Comparison of ENCODE assay signal across 1 mouse cellular context in the genomic region with DNA sequence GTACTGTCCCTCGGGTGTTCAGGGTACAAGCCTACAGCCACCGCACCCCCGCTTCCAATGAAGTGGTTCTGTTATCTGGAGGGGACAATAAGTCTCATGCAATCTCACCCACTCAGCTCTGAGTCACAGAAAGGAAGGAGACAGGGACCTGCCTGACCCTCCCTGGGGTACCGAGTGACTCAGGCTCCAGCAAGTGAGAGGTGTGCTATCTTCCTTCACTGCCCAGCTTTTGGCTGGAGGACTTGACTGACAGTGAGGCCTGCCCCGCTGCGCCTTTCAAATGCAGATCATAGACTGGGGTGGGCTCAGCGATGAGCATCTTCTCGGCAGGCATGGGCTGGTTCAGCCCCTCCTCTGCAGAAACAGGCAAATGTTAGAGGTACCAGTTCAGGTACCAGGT.
TF ChIP-seq lines count a peak whose summit lies in the region.

No protein-coding gene starts in this region.

TF ChIP-seq in MEL, 35 proteins besides CTCF, POLR2A, EP300 and RAD21:
- TF ChIP-seq RCOR1 (IDR thresholded peaks at IDR 0.05; ENCODE audit: low read depth, low read length) (peak; percentile 28; the same call in 1 of the 2 replicates), CHD2 (IDR thresholded peaks at IDR 0.05; ENCODE audit: low read length) (no peak), CHD1 (IDR thresholded peaks at IDR 0.05; ENCODE audit: low read depth, low read length) (no peak), TCF12 (IDR thresholded peaks at IDR 0.05; ENCODE audit: low read depth, low read length) (0 out of 2 replicates have a peak, but pooled peaks have one; percentile 23), HCFC1 (IDR thresholded peaks at IDR 0.05; ENCODE audit: low read depth, low read length) (no peak), ZKSCAN1 (IDR thresholded peaks at IDR 0.05; ENCODE audit: low read depth, low read length) (no peak), TAL1 (IDR thresholded peaks at IDR 0.05; ENCODE audit: low read length) (peak; percentile 70), GABPA (IDR thresholded peaks at IDR 0.05; ENCODE audit: low read depth, low read length) (no peak), ETS1 (IDR thresholded peaks at IDR 0.05; ENCODE audit: low read depth, low read length) (peak; percentile 48; the same call in 1 of the 2 replicates), MEF2A (IDR thresholded peaks at IDR 0.05; ENCODE audit: extremely low read depth, insufficient replicate concordance, low read depth, low read length, poor library complexity, severe bottlenecking) (no peak), NELFE (IDR thresholded peaks at IDR 0.05; ENCODE audit: low read depth, low read length) (no peak), MYC (IDR thresholded peaks at IDR 0.05; ENCODE audit: low read depth, low read length) (no peak), SIN3A (IDR thresholded peaks at IDR 0.05; ENCODE audit: low read length) (no peak), MAZ (IDR thresholded peaks at IDR 0.05; ENCODE audit: low read depth, low read length) (no peak), E2F4 (IDR thresholded peaks at IDR 0.05; ENCODE audit: borderline replicate concordance, low read depth, low read length) (no peak), POLR2AphosphoS5 (IDR thresholded peaks at IDR 0.05; ENCODE audit: borderline replicate concordance, low read depth, low read length) (no peak), MAFK (IDR thresholded peaks at IDR 0.05; ENCODE audit: borderline replicate concordance, low read depth, low read length) (no peak), MYB (IDR thresholded peaks at IDR 0.05; ENCODE audit: low read depth, low read length) (no peak), SMC3 (IDR thresholded peaks at IDR 0.05; ENCODE audit: low read depth, low read length) (no peak), MXI1 (IDR thresholded peaks at IDR 0.05; ENCODE audit: low read depth, low read length) (no peak), ZNF384 (IDR thresholded peaks at IDR 0.05; ENCODE audit: low read depth, low read length) (no peak), GATA1 (IDR thresholded peaks at IDR 0.05; ENCODE audit: low read depth, low read length) (peak; percentile 70), ZC3H11A (IDR thresholded peaks at IDR 0.05; ENCODE audit: low read depth, low read length) (no peak), USF2 (IDR thresholded peaks at IDR 0.05; ENCODE audit: borderline replicate concordance in 1 of 2, insufficient read depth in 1 of 2, low read depth in 1 of 2, low read length in 2 of 2) (no peak), TBP (IDR thresholded peaks at IDR 0.05; ENCODE audit: low read depth, low read length) (peak; percentile 99), ELF1 (IDR thresholded peaks at IDR 0.05; ENCODE audit: low read depth, low read length) (no peak), USF1 (IDR thresholded peaks at IDR 0.05; ENCODE audit: low read depth, low read length) (no peak), UBTF (IDR thresholded peaks at IDR 0.05; ENCODE audit: borderline replicate concordance, insufficient read depth, low read depth, low read length) (peak; percentile 96), BHLHE40 (IDR thresholded peaks at IDR 0.05; ENCODE audit: borderline replicate concordance, low read depth, low read length) (no peak), JUND (IDR thresholded peaks at IDR 0.05; ENCODE audit: low read depth, low read length) (0 out of 2 replicates have a peak, but pooled peaks have one; percentile 69)
